Mouse (Mus musculus): Measurements from ENCODE around the gene Ndufv3. TPM values are rescaled to one million over a fixed set of nuclear protein-coding genes. Genes with fewer than 3 reads are reported as not detected.

Gene Ndufv3
- polyA plus RNA-seq, 1 experiment from 2014 or later = 239 TPM

Small RNAs within 50 kb of the gene (microRNA-seq; reads per million reads assigned to microRNA genes)
- gene Gm24970 = not detected

Other genes with a start within 250 kb of the Ndufv3 start
- gene Rsph1, start 242.7 kb upstream of the Ndufv3 start, polyA plus RNA-seq (2015; fragmentation: Nextera tagmentation; extraction: Ambion mirVana) = 0.48 and 0.59 TPM in 2 replicates
- 1.3 and 1.8 TPM in 2 replicates for gene Slc37a1, start 233.3 kb upstream of the Ndufv3 start, polyA plus RNA-seq (2015; fragmentation: Nextera tagmentation; extraction: Ambion mirVana)
- 32.2 and 32.5 TPM in 2 replicates for gene Pde9a, start 133.9 kb upstream of the Ndufv3 start, polyA plus RNA-seq (2015; fragmentation: Nextera tagmentation; extraction: Ambion mirVana)
- gene Wdr4, start 135 bp upstream of the Ndufv3 start, polyA plus RNA-seq (2015; fragmentation: Nextera tagmentation; extraction: Ambion mirVana) = 38.3 and 41.4 TPM in 2 replicates
- gene Pknox1, start 44.6 kb downstream of the Ndufv3 start, polyA plus RNA-seq (2015; fragmentation: Nextera tagmentation; extraction: Ambion mirVana) = 30.4 and 37.7 TPM in 2 replicates
- gene Cbs, start 117.1 kb downstream of the Ndufv3 start, polyA plus RNA-seq (2015; fragmentation: Nextera tagmentation; extraction: Ambion mirVana) = 3.0 and 3.9 TPM in 2 replicates
- 354 and 373 TPM in 2 replicates for gene U2af1, start 138.8 kb downstream of the Ndufv3 start, polyA plus RNA-seq (2015; fragmentation: Nextera tagmentation; extraction: Ambion mirVana)
- gene Cryaa, start 157.7 kb downstream of the Ndufv3 start, polyA plus RNA-seq (2015; fragmentation: Nextera tagmentation; extraction: Ambion mirVana) = not detected in 2 replicates

Data from limb, embryonic 13.5 days (tissue).